Mouse (Mus musculus) liver, embryonic 11.5 days (tissue): Measurements from ENCODE around the gene Habp4. TPM values are rescaled to one million over a fixed set of nuclear protein-coding genes. Genes with fewer than 3 reads are reported as not detected.

Experiments
- ATAC-seq: fragments of 200-750 bp; cut with Nextera tagmentation; replicated peaks from 2 replicates; pipeline ENCODE4 v1.8.0; 2017; ENCODE audit warnings: moderate number of reproducible peaks, mild to moderate bottlenecking, moderate TSS enrichment, moderate library complexity; ENCODE audit not compliant: low FRiP score
- DNase-seq: peaks from one replicate; pipeline ENCODE4 v3.0.0-alpha.2; 2017; ENCODE audit warnings: low spot score
- H3K27ac ChIP-seq: fragments of 300-500 bp; sonication (generic); 2 replicates; pipeline ENCODE4 v1.5.1; 2014; ENCODE audit warnings: mild to moderate bottlenecking, low read depth, low read length, control low read depth
- H3K27me3 ChIP-seq: fragments of 300-500 bp; sonication (generic); replicated peaks from 2 replicates; pipeline ENCODE4 v1.6.1; 2014; ENCODE audit warnings: low read length, mixed read lengths; ENCODE audit not compliant: control insufficient read depth, insufficient read depth
- H3K36me3 ChIP-seq: fragments of 300-500 bp; sonication (generic); 2 replicates; pipeline ENCODE4 v1.6.1; 2014; ENCODE audit warnings: mild to moderate bottlenecking, low read length, moderate library complexity, mixed read lengths; ENCODE audit not compliant: control insufficient read depth, insufficient read depth
- H3K4me1 ChIP-seq: fragments of 300-500 bp; sonication (generic); replicated peaks from 2 replicates; pipeline ENCODE4 v1.6.1; 2014; ENCODE audit warnings: low read length, mixed read lengths; ENCODE audit not compliant: control insufficient read depth, insufficient read depth
- H3K4me2 ChIP-seq: fragments of 300-500 bp; sonication (generic); 2 replicates; pipeline ENCODE4 v1.6.1; 2014; ENCODE audit warnings: mild to moderate bottlenecking, control low read depth, moderate library complexity
- H3K4me3 ChIP-seq: fragments of 300-500 bp; sonication (generic); 2 replicates; pipeline ENCODE4 v1.5.1; 2014; ENCODE audit warnings: low read depth, low read length, control low read depth
- H3K9ac ChIP-seq: fragments of 300-500 bp; sonication (generic); 2 replicates; pipeline ENCODE4 v1.6.1; 2014; ENCODE audit warnings: low read depth, low read length, control low read depth
- H3K9me3 ChIP-seq: fragments of 300-500 bp; sonication (generic); 2 replicates; pipeline ENCODE4 v1.6.1; 2016; ENCODE audit warnings: low read length, inconsistent platforms, mixed read lengths; ENCODE audit not compliant: control insufficient read depth
- WGBS: fragments of 180-500 bp; shearing (Covaris S2); extraction: QIAGEN DNeasy Blood & Tissue Kit; methylation state at CpG from one replicate; pipeline ENCODE4 v1.1.7; 2014; 5-methylcytosine and 5-hydroxymethylcytosine counted together
- polyA plus RNA-seq: library from polyadenylated mRNA; unstranded; fragments of >200 nt; fragmentation: Nextera tagmentation; extraction: Ambion mirVana; gene quantifications from 2 replicates; pipeline ENCODE4 v1.2.1, GENCODE M21; 2014

Habp4 gene
- polyA plus RNA-seq, 1 experiment from 2014 or later, result 15.2 TPM

DNA sequence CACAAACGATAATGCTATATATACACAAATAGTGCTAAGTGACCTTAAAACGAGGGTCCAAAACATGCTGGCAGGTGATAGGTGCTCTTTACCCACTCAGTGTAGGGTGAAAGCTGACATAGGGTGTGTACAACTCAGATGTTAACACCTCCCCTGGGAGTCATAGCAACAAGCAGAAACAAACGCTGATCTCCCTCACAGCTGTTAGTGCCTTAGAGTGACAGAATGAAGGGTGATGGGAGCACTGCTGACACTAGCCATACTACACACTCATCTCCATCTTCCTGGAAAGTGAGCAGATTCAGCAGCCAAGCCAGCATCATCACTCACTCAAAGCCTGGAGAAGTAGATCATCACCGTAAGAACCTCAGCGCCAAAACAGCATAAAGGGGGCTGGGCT lies 11.5 kb upstream of the Habp4 start:
- peak overlapping the region; percentile 17; the same call in 1 of the 2 replicates for H3K4me3 ChIP-seq
- H3K36me3 ChIP-seq, result no peaks in the 10 kb centered on the region; the same call in 1 of the 2 replicates
- peaks cover 19% of the 10 kb centered on the region for H3K4me1 ChIP-seq
- WGBS, result 70% methylated on average over 5 of the region's 5 CpGs
- no peak overlapping the region for H3K27ac ChIP-seq
- ATAC-seq (no peak), DNase-seq (no peak)
- 0 out of 2 replicates have a peak overlapping the region, but pooled peaks have one; percentile 40 for H3K9ac ChIP-seq
- peak overlapping the region; percentile 86 for H3K4me2 ChIP-seq
- H3K27me3 ChIP-seq, result no peaks in the 10 kb centered on the region
- H3K9me3 ChIP-seq, result no peaks in the 10 kb centered on the region

DNA sequence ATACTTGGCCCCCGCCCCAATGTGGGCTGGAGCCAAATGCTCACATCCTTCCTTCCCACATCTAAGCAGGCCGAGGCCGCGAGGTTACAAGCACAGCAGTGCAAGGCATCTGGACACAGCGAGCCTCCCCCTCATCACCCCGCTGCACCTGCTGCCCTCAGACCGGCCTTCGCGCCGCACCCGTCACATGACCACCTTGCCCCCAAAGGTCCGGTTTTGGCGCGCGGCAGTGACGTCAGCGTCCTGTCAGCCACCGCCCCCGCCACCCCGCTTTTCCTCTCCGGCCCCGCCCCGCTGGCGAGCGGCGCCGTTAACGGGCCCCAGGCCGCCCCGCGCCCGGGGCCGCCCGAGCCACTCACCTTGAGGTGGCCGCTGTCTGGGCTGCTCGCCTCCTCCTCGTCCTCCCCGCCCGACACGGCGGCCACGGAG lies 9.4 kb upstream of the Habp4 start:
- under 1% methylated on average over 42 of the region's 42 CpGs for WGBS
- DNase-seq (peak; percentile 91), ATAC-seq (peak; percentile 17)
- H3K9me3 ChIP-seq, result no peaks in the 10 kb centered on the region
- H3K27ac ChIP-seq, result peak overlapping the region; percentile 99
- no peaks in the 10 kb centered on the region; the same call in 1 of the 2 replicates for H3K36me3 ChIP-seq
- H3K4me2 ChIP-seq, result peak overlapping the region; percentile 86
- peak overlapping the region; percentile 98 for H3K9ac ChIP-seq
- 0 out of 2 replicates have a peak, but pooled peaks cover 2% of the 10 kb centered on the region for H3K27me3 ChIP-seq
- H3K4me3 ChIP-seq, result peak overlapping the region; percentile 97
- H3K4me1 ChIP-seq, result peaks cover 19% of the 10 kb centered on the region

DNA sequence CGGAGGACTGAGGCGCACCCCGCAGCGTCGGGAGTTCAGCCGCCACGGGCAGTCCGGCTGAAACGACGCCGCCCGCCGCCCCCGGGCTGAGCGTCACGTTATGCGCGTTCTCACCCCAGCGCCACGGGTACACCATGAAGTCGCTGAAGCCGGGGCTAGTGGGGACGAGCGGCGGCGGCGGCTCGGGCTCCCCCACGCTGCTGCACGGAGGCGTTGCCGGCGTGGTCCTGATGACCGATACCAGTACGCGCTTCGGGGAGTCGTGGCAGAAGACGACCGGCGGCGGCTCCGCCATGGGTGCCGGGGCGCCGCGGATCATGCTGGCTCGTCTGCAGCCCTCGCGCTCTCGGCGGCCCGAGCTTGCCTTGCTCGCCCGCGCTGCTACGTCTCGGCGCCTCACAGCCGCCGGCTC lies 8.9 kb upstream of the Habp4 start:
- Histone ChIP-seq H3K27me3 (0 out of 2 replicates have a peak, but pooled peaks cover 2% of the 10 kb centered on the region), H3K4me2 (peak overlapping the region; percentile 86), H3K4me1 (peaks cover 17% of the 10 kb centered on the region), H3K36me3 (no peaks in the 10 kb centered on the region; the same call in 1 of the 2 replicates), H3K9ac (peak overlapping the region; percentile 98), H3K9me3 (no peaks in the 10 kb centered on the region), H3K27ac (peak overlapping the region; percentile 99), H3K4me3 (peak overlapping the region; percentile 97)
- WGBS, result 0% methylated on average over 52 of the region's 61 CpGs
- ATAC-seq (peak; percentile 11), DNase-seq (no peak)

DNA sequence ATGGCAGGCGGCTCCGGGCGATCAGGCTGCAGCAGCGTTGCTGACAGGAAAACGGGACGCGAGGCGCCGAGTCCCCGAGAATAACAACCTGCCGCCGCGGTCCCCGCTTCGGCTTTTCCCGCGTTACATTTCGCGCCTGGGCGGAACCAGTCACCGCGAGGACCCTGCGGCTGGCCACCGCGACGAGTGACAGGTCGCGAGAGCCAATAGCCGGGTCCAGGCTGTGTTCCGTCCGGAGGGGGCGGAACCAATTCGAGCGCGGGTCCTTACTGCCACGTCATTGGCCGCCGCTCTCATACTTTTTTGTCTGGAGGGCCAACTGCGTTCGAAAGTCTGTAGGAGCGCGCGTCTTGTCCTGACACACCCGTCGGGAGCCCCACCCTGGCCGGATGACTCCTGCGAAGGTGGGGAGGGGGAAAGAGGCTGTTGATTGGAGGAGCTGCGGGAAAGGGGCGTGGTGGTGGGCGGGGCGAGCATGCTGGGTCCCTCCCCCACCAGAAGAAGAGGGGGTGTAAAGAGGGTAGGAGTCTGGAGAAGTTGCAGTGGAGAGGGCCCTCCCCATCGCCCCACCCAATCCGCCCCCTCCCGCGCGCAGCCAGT lies 8.4 kb upstream of the Habp4 start, which contains the start of gene Zfp367:
Zfp367 (minus strand) TSS at position 120 of the 600 bp plus-strand sequence.
- peak; percentile 94 for ATAC-seq
- peaks cover 15% of the 10 kb centered on the region for H3K4me1 ChIP-seq
- 0 out of 2 replicates have a peak, but pooled peaks cover 2% of the 10 kb centered on the region for H3K27me3 ChIP-seq
- H3K36me3 ChIP-seq, result no peaks in the 10 kb centered on the region; the same call in 1 of the 2 replicates
- H3K4me2 ChIP-seq, result peak within 1 kb of the TSS; percentile 86
- peak within 1 kb of the TSS; percentile 97 for H3K4me3 ChIP-seq
- WGBS, result under 1% methylated on average over 55 of the region's 56 CpGs
- peak within 1 kb of the TSS; percentile 98 for H3K9ac ChIP-seq
- no peaks in the 10 kb centered on the region for H3K9me3 ChIP-seq
- peak; percentile 99 for DNase-seq
- H3K27ac ChIP-seq, result peak within 1 kb of the TSS; percentile 99

DNA sequence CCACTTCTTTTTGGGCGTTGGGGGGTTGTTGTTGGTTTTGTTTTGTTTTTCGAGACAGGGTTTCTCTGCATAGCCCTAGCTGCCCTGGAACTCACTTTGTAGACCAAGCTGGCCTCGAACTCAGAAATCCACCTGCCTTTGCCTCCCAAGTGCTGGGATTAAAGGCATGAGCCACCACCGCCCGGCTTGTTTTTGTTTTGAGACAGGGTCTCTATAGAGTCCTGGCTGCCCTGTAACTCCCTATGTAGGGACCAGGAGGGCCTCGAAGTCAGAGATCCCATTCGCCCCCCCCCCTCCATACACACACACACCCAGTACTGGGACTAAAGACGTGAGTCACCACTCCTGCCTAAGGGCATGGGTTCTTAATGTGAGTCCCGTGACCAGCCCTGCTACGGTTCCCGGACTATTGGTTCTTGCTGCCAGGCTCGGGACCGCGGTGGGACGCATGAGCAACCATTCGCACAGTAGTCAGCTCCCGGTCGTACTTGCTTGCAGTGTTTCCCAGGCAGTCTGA lies 7.8 kb upstream of the Habp4 start:
- 2% methylated on average over 18 of the region's 18 CpGs for WGBS
- H3K36me3 ChIP-seq, result no peaks in the 10 kb centered on the region; the same call in 1 of the 2 replicates
- 0 out of 2 replicates have a peak, but pooled peaks cover 2% of the 10 kb centered on the region for H3K27me3 ChIP-seq
- peak overlapping the region; percentile 67 for H3K4me2 ChIP-seq
- peak overlapping the region; percentile 97 for H3K4me3 ChIP-seq
- no peak overlapping the region; the same call in 1 of the 2 replicates for H3K27ac ChIP-seq
- peaks cover 15% of the 10 kb centered on the region for H3K4me1 ChIP-seq
- DNase-seq (peak; percentile 57), ATAC-seq (peak; percentile 25)
- no peaks in the 10 kb centered on the region for H3K9me3 ChIP-seq
- peak overlapping the region; percentile 37 for H3K9ac ChIP-seq

DNA sequence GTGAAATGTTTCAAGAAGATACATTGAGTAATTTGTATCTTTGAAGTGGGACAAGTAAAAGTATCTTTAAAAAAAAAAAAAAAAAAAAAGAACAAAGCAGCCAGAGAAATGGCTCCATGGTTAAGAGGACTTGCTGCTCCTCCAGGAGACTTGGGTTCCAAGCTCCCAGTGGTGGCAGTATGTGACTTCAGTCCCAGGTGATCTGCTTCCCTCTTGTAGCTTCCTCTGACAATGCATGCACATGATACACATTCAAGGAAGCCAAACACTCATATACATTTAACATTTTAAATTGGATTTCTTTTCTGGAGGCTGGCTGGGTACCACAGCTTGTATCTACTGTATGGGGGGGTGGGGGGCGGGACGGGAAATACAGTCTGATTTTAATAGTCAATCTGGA lies 7.0 kb upstream of the Habp4 start:
- DNase-seq (no peak), ATAC-seq (no peak)
- WGBS, result 58% methylated on average over 2 of the region's 2 CpGs
- no peaks in the 10 kb centered on the region for H3K9me3 ChIP-seq
- 0 out of 2 replicates have a peak, but pooled peaks cover 2% of the 10 kb centered on the region for H3K27me3 ChIP-seq
- no peak overlapping the region for H3K27ac ChIP-seq
- H3K4me2 ChIP-seq, result no peak overlapping the region
- no peak overlapping the region for H3K9ac ChIP-seq
- H3K36me3 ChIP-seq, result no peaks in the 10 kb centered on the region; the same call in 1 of the 2 replicates
- peaks cover 14% of the 10 kb centered on the region for H3K4me1 ChIP-seq
- H3K4me3 ChIP-seq, result no peak overlapping the region

DNA sequence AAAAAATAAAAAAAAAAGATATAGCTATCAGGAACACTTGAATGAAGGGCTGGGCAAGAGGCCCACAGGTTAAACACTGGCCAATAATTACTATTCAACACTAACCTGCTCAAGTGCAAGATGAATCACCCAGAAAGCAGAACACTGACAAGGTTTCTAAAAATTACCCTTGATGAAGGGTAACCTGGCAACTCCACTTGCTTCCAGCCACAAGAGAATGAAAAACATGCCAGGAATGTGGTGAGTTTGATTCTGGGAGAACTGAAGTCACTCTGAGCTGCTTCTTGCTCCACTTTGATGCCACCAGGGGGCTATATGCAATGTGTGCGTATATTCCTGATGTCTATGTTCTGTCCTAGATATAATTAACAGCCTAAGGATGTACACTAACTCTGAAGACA lies 6.5 kb upstream of the Habp4 start:
- ATAC-seq, result no peak
- 38% methylated on average over 1 of the region's 1 CpGs for WGBS
- no peak overlapping the region for H3K4me3 ChIP-seq
- no peak for DNase-seq
- H3K4me2 ChIP-seq, result no peak overlapping the region
- 0 out of 2 replicates have a peak, but pooled peaks cover 2% of the 10 kb centered on the region for H3K27me3 ChIP-seq
- H3K9me3 ChIP-seq, result no peaks in the 10 kb centered on the region
- H3K4me1 ChIP-seq, result peaks cover 8% of the 10 kb centered on the region
- H3K9ac ChIP-seq, result no peak overlapping the region
- H3K36me3 ChIP-seq, result no peaks in the 10 kb centered on the region; the same call in 1 of the 2 replicates
- no peak overlapping the region for H3K27ac ChIP-seq

DNA sequence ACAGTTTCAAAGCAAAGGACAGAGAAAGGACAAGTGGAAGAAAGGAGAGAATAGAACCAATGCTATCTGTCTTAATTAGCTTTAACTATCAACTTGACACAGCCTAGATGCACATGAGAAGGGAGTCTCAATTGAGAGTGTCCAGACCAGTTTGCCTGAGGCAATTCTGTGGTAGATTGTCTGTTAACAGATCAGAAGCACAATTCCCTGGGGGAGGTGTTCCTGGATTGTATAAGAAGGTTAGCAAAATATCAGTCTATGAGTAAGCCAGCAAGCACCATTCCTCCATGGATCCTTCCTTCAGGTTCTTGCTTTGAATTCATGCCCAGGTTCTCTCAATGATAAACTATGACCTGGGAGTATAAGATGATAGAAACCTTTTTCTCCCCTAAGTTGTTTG lies 4.7 kb upstream of the Habp4 start:
- ATAC-seq (no peak), DNase-seq (no peak)
- Histone ChIP-seq H3K9ac (no peak overlapping the region), H3K36me3 (no peaks in the 10 kb centered on the region), H3K4me3 (no peak overlapping the region), H3K27me3 (0 out of 2 replicates have a peak, but pooled peaks cover 2% of the 10 kb centered on the region), H3K9me3 (no peaks in the 10 kb centered on the region), H3K27ac (no peak overlapping the region), H3K4me1 (peaks cover 5% of the 10 kb centered on the region; the same call in 1 of the 2 replicates), H3K4me2 (no peak overlapping the region)
